Mouse (Mus musculus): ENCODE results near the gene Aco2.

Aco2 gene

DNA sequence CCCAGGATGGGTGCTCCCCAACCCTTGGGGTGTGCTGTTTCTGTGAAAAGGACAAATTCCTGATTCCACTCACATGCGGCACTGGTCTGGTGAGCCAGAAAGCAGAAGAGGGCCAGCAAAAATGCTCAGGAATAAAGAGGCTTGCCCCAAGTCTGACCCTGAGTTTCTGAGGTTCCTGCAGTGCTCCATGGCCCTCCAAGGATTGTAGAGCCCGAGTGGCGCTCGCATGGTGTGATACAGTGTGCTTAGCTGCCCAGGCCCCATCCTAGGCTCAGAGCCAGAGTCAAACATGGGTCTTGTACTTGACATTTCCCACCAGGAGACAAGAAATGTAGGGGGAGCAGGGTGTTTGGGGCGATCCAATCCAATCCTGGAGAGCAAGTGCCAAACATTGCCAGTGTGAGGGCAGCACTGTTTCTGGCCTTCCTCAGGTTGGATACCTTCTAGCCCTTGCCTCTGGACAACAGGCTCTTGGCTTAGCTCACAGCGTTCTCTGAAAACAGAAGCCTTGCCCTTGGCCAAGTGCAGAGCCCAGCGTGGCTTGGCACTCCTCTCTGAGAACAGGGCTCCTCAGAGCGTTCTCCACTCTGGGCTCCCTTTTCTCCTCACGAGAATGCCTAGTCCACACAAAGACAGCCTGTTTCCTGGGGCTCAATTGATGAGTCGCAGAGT lies 48.6 kb downstream of the Aco2 start:
- no peak for DNase-seq (ENCODE audit: low read depth, low spot score)

DNA sequence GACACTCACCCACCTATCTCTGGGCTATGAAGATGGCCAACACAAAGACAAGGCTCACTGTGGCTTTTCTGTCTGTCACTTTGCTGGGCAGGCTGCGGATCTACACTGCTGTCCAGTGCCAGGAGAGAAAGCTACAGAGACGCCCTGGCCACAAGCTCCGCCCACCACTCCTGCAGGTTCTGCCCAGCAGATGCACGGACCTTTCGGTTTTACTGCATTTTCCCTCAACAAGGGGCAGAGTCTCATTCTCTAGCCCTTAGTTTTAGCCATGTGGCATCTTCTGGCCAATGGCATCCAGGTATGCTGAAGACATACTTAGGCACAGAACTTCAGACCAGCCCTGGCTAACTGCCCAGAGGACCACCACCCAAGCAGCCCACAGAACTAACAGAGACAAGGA lies 49.1 kb downstream of the Aco2 start:
- DNase-seq (ENCODE audit: low read depth, low spot score), result no peak

DNA sequence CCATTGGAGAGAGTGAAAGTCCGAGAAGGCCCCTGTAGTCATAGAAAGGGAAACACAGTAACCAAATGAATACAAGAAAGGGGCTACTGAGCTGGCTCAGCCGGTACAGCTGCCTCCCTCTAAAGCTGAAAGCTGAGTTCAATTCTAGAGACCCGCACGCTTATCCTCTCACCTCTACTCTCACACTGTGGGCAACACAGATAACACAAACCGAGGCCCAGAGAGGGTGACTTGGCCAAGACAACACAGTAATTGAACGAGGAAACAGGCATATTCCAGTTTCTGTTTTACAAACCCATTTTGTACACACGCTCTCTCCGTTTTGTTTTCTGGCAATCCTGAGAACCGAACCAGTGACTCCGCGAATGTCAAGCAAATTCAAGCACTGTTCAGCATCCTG lies 52.8 kb downstream of the Aco2 start:
- DNase-seq (ENCODE audit: low read depth, low spot score), result no peak

DNA sequence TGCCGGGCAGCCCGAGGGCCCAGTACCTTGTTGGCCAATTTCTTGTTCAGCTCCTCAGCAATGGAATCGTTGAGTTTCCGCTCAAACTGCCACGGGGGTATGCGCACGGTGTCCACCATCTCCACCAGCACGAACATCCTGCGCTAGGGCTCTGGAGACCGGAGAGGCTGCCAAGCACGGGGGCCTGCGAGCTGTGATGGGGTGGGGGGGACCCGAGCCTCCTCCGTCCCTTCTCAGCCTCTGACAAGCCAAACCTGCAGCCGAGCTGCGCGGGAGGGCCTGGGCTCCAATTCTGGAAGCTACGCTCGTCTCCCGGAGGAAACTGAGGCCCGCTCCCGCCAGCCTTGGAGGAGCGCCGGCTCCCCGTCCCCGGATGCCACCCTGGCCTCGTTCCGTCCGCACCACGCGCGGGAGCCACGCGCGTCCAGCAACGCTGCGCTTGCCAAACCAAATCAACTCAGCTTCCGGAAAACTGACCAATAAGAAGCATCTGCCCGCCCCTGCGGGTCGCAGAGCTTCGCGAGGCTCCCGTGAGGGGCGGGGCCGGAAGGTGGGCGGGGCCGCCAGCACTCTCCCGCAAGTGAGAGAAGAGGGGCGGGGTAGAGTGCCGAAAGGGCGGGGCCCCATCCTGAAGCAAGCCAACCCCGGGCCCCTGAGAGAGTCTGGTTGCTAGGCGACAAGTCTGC lies 53.8 kb downstream of the Aco2 start, which contains the start of gene Polr3h:
TSS of gene Polr3h (minus strand) at position 481 of the 686 bp plus-strand sequence.
- DNase-seq (ENCODE audit: low read depth, low spot score), result peak; percentile 99

DNA sequence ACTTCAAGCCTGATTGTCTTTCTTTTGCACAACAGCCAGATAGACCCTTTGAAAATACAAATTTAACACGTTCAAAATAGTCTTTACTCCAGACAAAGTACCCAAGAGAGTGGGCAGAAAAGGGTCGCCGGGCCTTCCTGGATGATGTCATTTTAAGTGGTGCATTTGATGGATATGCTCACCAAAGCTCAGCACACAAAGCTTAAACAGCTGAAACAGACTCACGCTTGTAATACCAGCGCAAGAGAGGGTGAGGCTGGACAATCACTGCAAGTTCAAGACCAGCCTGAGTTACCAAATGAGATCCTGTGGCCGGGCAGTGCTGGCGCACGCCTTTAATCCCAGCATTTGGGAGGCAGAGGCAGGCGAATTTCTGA lies 54.3 kb downstream of the Aco2 start:
- no peak for DNase-seq (ENCODE audit: low read depth, low spot score)

DNA sequence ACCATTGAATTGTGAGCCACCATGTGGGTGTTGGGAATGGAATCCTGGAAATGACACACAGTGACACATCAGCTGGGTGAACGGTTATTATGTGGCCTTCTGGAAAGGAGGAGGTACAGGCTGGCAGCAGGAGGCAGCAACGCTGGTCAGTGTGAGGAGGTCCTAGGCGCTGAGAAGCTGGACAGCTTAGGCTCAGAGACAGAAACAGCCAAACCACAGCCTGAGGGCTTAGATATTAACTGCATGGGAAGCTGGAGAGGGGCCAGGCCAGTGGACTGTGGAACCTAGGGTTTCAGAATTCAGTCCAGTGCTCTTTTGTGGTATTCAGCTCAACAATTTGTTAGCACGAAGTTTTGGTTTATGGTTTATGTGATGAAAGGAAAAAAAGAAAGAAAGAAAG lies 55.6 kb downstream of the Aco2 start:
- DNase-seq (ENCODE audit: low read depth, low spot score), result peak; percentile 32

DNA sequence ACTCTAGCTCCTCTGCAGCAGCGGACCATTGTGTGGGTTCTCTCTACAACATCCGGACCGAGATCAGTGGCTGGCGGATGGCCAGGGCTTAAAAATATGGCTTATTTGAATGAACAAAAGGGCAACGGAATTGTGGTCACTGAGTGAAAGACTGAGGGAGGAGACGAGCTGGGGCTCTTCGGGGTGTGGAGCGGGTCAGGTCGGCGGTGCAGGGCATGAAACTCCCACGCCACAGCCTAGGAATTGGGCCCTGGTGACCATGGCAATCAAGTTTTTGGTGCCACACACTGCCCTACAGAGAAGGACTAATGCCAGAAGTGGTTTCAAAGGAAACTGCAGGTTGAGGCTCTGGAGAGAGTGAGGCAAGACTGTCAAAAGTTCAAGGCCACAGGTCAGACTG lies 56.2 kb downstream of the Aco2 start:
- peak; percentile 81 for DNase-seq (ENCODE audit: low read depth, low spot score)

DNA sequence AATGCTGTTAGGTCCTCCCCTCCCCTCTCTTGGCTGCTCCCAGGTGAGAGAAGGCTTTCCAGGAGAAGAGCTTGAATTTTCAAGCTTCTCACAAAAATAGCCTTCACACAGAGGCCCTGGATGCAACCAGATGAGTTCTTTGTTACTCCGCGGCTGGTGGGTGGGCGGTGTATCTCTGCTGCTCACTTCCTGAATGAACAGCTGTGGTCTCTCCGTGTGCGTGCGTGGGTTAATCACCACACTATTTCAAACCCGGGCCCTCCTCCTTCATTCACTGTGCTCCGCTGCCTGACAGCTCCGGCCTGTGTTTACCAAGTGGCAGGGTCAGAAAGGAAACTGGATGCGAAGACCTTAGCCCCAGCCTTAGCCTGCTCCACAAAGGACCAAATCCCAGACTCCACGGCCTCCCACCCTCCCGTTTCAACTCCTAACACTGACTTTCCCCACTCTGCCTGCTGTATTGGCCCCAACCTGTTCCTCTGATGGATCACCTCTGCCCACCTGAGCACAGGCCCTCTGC lies 60.9 kb downstream of the Aco2 start:
- peak; percentile 44 for DNase-seq (ENCODE audit: low read depth, low spot score)

DNA sequence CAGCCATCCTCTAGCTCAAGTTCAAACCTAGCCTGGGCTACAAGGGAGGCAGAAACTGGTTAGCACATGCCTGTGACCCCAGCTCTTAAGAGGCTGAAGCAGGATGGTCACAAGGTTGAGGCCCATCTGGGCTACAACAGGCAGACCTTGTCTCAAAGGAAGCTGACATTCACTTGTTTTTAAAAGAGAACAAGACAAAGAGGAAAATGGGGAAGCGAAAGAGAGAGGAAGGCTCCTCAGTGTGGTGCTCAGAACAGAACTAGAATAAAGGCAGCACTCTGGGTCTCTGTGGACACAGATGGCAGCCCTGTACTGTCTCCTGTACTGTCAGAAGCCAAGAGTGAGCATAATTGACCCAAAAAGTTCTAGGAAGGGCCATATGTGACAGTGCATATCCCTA lies 61.9 kb downstream of the Aco2 start:
- peak; percentile 86 for DNase-seq (ENCODE audit: low read depth, low spot score)

DNA sequence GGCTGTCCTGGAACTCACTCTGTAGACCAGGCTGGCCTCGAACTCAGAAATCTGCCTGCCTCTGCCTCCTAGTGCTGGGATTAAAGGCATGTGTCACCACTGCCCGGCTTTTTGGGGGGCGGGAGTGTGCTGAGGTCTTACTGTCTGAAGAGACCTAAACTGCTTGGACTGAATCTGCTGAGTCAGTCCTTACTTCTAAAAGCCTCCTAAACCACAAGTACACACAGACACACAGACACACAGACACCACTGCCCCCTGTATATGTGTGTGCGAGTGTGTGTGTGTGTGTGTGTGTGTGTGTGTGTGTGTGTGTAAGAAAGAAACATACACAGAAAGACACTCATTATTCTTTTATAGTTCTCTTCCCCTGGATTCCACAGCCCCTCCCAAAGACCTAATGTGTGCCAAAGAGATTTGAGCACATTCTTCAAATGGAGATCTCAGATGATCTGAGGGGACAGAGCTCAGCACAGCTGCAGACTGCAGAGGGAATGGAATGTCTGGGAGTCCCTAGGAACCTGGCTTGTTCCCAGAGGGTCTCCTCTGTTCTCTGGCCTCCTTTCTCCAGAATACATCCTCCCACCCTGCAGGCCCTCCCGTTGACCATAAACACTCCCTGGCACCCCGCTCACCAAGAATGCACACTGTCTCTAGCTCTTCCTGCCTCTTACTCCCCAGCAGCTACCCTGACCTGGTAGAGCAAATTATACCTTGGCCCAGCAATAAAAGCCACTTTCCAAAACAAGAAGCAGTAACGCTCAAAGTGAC lies 63.9 kb downstream of the Aco2 start:
- no peak for DNase-seq (ENCODE audit: low read depth, low spot score)

DNA sequence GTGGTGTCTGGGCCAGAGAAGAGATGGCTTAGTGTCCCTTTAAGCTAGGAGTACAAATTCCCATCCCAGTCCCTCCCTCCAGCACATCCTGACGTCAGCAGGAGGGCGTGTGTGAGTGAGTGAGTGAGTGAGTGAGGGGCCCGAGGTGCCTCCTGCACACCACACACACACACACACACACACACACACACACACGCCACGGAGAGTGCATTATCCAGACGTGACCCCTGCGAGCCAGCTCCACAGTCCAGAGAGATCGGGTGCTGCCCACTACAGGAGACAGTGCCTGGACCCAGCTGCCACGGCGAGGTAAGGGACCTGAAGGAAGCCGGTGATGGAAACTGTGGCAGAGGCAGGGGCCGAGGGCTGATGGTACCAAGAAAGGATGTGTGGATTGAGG lies 64.6 kb downstream of the Aco2 start, which contains the start of gene Csdc2:
TSS of gene Csdc2 (plus strand) at position 81 of the 400 bp plus-strand sequence.
- DNase-seq (ENCODE audit: low read depth, low spot score), result no peak

DNA sequence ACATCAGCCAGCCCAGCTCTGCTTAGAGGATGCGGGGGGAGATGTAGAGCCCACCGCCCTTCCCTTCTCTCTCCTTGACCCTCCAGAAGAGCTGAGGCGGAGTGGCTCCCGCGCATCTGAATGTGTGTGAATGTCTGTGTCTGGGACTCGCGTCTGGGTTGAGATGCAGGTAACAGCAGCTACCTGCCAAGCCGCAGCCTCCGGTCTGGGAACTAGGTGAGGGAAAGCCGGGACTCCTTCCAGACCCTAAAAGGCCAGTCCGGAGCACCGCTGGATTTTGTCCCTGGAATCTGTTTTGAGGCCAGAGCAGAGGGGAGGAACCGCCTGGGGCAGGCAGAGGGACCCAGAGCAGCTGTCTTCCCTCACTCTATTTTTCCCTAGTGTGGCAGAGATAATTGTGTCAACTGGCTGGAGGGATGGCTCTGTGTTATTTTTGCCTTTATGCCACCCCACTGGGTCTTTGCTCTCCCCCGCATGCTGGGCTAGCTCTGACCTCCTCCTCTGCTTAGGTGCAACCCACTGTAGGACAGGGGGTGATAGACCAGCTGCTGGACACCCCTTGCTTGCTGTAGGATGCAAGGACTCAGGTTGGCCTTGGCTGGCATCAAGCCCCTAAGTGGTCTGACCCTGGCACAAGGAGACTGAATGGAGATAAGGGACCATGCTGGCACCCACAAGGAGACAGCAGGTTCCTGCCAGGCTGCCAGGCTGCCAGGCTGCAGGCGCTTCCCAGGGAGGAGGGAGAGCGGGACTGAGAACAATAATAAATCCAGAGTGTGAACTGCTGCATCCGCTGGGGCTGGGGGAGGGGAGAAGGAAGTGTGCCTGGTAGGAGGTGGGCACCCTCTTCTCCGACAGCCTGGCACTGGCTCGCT lies 65.2 kb downstream of the Aco2 start:
- DNase-seq (ENCODE audit: low read depth, low spot score), result no peak

DNA sequence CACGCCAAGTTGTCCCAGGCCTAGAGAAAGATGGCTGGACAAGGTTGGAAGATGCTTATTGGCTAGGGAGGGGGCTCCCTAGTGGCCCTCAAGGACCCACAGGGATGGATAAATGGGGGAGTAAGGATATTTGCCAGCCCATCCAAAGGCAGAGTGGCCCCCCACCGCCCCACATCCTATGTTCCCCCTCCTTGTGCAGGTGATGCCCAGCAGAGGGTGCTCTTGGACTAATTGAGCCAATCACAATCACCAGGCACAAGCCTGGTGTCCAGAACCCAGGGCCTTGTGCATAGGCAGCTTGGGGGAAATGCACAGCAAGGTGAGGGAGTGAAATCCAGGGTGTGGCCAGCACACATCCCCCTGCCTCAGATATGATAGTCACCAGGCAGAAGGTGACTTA lies 66.1 kb downstream of the Aco2 start:
- peak; percentile 59 for DNase-seq (ENCODE audit: low read depth, low spot score)

DNA sequence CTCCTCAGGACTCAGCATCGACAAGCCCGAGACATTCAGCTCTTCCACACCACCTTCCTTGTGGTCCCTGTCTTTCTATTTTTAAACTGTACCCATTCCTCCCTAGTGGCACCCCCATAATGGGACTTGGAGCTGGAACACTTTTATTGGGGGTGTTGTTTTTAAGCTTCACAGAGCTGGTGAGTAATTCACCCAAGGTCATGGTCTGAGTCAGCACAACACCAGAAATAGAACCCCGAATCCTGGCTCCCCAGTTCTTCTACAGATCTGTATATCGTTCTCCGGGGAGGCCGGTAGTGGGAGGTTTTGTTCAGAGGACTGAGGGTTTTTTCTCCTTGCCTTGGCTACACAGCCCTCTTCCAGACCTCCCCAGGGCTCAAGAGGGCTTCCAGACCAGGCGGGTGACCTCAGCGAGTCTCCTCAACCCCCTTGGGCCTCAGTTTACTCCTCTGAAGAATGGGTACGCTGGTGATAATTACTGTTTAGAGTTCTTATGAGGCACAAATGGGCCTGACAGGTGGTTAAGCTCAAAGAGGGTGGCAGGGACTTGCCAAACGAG lies 67.1 kb downstream of the Aco2 start:
- DNase-seq (ENCODE audit: low read depth, low spot score), result no peak

DNA sequence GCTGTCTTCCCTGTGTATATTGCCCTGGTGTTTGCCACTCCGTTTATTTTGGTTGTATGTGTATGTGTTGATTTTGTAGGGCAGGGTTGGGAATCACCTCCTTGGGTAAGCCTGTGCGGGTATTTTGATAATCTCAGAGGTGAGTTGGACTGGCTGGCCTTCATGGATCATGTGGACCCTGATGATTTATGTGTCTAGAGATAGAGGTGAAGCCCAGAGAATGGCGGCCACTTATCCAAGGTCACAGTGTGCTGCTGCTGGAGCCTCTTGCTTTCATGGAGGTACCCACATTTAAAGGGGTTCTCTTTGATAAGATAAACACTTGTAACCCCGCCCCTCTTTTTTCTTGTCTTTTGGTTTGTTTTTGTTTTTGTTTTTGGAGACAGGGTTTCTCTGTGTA lies 67.7 kb downstream of the Aco2 start:
- no peak for DNase-seq (ENCODE audit: low read depth, low spot score)

DNA sequence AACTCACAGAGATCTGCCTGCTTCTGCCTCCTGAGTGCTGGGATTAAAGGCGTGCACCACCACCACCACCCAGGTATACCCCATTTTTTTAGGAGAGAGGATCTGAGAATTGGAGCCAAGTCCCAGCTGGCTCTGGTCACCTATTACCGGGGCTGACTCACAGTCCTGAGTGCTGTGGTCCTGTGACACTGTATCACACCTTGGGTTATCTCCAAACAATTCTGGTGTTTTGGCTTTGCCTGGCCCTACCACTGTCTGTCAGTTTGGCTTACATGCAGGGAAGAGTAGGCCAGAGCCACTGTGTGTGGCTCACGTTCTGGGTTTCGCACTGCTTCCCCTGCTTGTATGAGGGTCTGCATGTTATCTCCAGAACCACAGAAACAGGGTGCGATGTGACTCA lies 68.1 kb downstream of the Aco2 start:
- DNase-seq (ENCODE audit: low read depth, low spot score), result no peak

DNA sequence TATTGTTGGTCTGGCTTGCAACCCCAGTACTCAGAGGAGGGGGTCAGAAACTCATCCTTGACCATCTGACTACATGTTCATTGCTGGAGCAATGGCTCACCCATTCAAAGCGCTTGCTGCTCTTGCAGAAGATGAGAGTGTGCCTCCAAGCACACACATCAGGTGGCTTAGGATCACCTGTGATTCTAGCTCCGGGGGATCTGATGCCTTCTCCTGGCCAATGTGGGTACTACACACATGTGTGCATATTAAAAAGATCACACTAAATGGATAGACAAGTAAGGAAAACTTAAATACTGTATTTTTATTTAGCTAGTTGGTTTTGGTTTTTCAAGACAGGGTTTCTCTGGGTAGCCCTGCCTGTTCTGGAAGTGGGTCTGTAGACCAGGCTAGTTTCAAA lies 68.9 kb downstream of the Aco2 start:
- DNase-seq (ENCODE audit: low read depth, low spot score), result peak; percentile 32

DNA sequence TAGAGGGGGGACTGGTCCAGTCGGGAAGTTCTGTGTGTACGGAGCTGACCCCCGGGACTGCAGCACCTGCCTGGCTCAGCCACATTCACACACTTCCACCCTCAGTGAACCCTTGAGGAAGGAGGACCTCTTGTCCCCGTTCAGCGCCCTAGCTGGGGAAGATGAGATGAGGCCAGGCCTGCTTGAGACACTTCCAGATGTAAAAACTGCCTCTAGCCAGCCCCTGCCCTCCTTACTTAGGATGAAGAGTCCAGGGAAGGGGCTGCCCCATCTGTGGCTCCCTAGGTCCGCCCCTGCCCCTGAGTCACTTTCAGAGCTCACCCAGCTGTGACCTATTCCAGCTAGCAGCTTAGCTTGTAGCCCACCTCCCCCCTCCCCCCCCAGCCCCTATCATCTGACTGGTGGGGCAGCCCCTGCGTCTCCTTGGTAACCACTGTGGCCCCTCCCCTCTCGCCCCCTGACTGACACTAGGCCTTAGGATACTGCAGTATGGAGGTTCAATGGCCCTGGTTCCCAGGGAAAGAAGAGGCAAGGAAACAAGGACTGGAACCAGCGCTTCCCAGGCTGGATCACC lies 71.2 kb downstream of the Aco2 start:
- peak; percentile 29 for DNase-seq (ENCODE audit: low read depth, low spot score)

DNA sequence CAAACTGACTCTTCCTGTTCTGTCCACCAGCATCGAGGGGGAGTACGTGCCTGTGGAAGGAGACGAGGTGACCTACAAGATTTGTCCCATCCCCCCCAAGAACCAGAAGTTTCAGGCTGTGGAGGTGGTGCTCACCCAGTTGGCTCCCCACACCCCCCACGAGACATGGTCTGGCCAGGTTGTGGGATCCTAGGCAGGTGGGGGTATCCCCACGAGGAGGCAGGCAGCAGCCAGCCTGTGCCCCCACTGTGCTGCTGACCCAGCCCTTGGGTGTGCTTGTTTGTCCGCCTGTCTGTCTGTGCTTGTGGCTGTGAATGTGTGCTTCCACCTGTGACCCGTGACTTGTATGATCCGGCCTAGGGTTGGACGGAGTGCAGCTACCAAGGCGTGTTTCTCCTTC lies 77.0 kb downstream of the Aco2 start:
- DNase-seq (ENCODE audit: low read depth, low spot score), result no peak

DNA sequence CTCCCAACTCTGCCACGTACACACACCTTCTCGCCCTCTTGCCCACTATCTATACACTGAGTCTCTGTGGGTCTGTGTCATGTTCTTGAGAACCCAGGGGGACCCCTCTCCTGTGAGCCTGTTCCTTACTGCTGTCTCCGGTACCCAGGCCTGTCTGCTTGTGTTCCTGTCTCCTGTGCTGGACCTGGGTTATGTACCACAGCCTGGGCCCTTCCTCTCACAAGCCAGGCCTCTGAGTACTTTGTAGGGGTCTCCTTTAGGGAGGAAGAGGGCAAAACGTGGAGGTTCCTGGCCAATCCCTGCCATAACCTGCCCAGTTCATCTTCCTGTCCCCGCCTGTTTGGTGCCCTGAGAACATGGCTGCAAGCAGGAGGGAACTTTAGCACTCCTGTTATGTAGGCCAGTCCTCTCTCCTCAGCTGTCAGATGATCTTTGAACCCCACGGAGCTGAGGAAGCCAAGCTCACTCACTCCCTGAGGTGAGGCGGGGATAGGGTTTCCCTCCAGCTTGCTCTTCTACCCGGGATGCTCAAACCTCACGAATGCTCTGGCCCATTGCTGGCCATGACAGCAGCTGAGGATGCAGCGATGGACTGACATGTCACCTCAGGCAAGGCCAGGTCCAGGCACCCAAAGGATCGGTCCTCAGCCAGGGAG lies 77.5 kb downstream of the Aco2 start:
- no peak for DNase-seq (ENCODE audit: low read depth, low spot score)
